Mouse (Mus musculus): Measurements from ENCODE around the gene Igfbp7.
A peak's percentile ranks its signal among the peaks of the same experiment; 100 is the strongest.

Gene Igfbp7

GRCm38 (mm10) chr5:77354361-77354787 is 53.5 kb downstream of the Igfbp7 start:
- DNase-seq (ENCODE audit: low spot score in 2 of 2), result peak; percentile 55 to 72

GRCm38 (mm10) chr5:77351691-77352090 is 56.1 kb downstream of the Igfbp7 start:
- DNase-seq (ENCODE audit: low spot score in 2 of 2), result no peak

- DNase-seq (ENCODE audit: low spot score in 2 of 2), result no peak
Measured at GRCm38 (mm10) chr5:77349971-77350658, 57.7 kb downstream of the Igfbp7 start.

GRCm38 (mm10) chr5:77348901-77349300 is 58.9 kb downstream of the Igfbp7 start:
- no peak for DNase-seq (ENCODE audit: low spot score in 2 of 2)

- DNase-seq (ENCODE audit: low spot score in 2 of 2), result no peak
Measured at GRCm38 (mm10) chr5:77340033-77340432, 67.8 kb downstream of the Igfbp7 start.

- no peak for DNase-seq (ENCODE audit: low spot score in 2 of 2)
Measured at GRCm38 (mm10) chr5:77330154-77330553, 77.7 kb downstream of the Igfbp7 start.

GRCm38 (mm10) chr5:77324936-77325335 is 82.9 kb downstream of the Igfbp7 start:
- no peak for DNase-seq (ENCODE audit: low spot score in 2 of 2)

GRCm38 (mm10) chr5:77314986-77315385 is 92.9 kb downstream of the Igfbp7 start:
- no peak for DNase-seq (ENCODE audit: low spot score in 2 of 2)

GRCm38 (mm10) chr5:77314206-77314605 is 93.6 kb downstream of the Igfbp7 start:
- DNase-seq (ENCODE audit: low spot score in 2 of 2), result no peak

GRCm38 (mm10) chr5:77309924-77310772 is 97.7 kb downstream of the Igfbp7 start, which contains the start of the genes Noa1 and Polr2b:
TSS of gene Noa1 (minus strand) at chr5:77310084.
TSS of gene Polr2b (plus strand) at chr5:77310147.
- peak; percentile 98 for DNase-seq (ENCODE audit: low spot score in 2 of 2)

- DNase-seq (ENCODE audit: low spot score in 2 of 2), result peak; percentile 14 to 28
Measured at GRCm38 (mm10) chr5:77309051-77309906, 98.6 kb downstream of the Igfbp7 start.

GRCm38 (mm10) chr5:77307821-77308553 is 99.9 kb downstream of the Igfbp7 start:
- DNase-seq (ENCODE audit: low spot score in 2 of 2), result no peak

GRCm38 (mm10) chr5:77301296-77301903 is 106.4 kb downstream of the Igfbp7 start:
- DNase-seq (ENCODE audit: low spot score in 2 of 2), result no peak

GRCm38 (mm10) chr5:77299486-77299885 is 108.4 kb downstream of the Igfbp7 start:
- DNase-seq (ENCODE audit: low spot score in 2 of 2), result no peak

All from spleen, postnatal 14 days (tissue).